Mouse (Mus musculus) cerebellum, postnatal 14 days (tissue): ENCODE measurements around the gene Gm5916.

Source experiments
- DNase-seq, 2 experiments: peaks; one replicate each; pipeline ENCODE4 v3.0.0; 2021; ENCODE audit warnings: mixed read lengths in 2 of 2

The Gm5916 gene

GRCm38 (mm10) chr9:36128679-36129078 is at the start of gene Gm5916:
Gm5916 (minus strand) TSS chr9:36128779.
- no peak for DNase-seq
